Mouse (Mus musculus) frontal cortex, postnatal 25 days (tissue): ENCODE measurements around the gene Gm6890.
"Not testable (repeated sequence)": the region's sequence is repeated elsewhere in the genome, so short reads cannot be mapped to it uniquely, and the experiment has no call there.

Experiments
- DNase-seq, 2 experiments: peaks; one replicate each; pipeline ENCODE4 v3.0.0; 2022; ENCODE audit warnings: low spot score in 2 of 2

Gene Gm6890

DNA sequence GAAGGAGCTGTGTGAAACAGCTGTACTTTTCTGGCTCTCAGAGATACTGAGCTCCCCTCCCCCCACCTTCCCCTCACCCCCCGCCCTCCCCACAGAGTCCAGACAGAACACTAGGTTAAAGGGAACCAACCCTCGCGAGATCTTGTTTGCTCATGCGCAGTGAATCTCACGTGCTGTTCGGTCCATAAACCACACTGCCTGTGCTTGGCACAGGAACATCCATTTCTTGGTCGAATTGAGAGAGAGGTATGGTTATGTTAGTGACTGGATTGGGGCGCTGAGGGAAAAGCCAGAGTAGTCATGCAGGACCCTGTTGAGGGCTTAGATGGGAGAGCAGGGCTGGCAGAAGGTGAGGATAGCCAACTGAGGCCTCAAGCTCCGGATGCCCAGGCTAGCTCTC is at the start of gene Gm6890:
Gene Gm6890, plus strand, starts transcription at position 301 of the 400 bp plus-strand sequence.
- DNase-seq: not testable (repeated sequence)

GRCm38 (mm10) chrX:74726195-74726594 is 14.5 kb upstream of the Gm6890 start:
- not testable (repeated sequence) for DNase-seq

DNA sequence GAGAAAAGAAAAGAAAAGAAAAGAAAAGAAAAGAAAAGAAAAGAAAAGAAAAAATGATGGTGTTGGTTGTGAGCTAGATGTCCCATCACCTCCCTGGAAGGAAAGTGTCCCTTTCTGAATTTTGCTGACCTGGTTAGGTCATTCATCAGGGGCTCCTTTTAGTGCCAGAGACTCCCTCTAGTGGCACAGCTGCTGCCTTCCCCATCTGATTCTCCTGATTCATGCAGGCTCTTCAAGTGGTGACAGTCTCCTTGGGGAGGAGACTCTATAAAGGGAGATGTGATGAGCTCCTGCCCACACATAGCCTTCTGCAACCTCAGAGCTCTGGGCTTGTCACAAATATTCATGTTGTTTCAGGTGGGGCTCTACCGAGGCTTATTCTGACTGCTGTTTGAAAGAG is 30.0 kb downstream of the Gm6890 start:
- not testable (repeated sequence) for DNase-seq
